Mouse (Mus musculus): ENCODE measurements around the gene Mpp2.

- no peak for TF ChIP-seq CTCF (IDR thresholded peaks at IDR 0.05; ENCODE audit: insufficient read depth, low read length)
- TF ChIP-seq POLR2A (IDR thresholded peaks at IDR 0.05; ENCODE audit: borderline replicate concordance, extremely low read depth, low read depth, low read length), result no peak
These were observed 27.9 kb upstream of the Mpp2 start for GRCm38 (mm10) chr11:102116241-102116640.
